Mouse (Mus musculus): Measurements from ENCODE around the gene Xxylt1. TPM values are rescaled to one million over a fixed set of nuclear protein-coding genes. Genes with fewer than 3 reads are reported as not detected.

Gene Xxylt1
- total RNA-seq, 2 experiments from 2014 or later = 0.38 to 1.2 TPM

- no peak for ATAC-seq (replicated peaks; ENCODE audit: low FRiP score, poor library complexity, severe bottlenecking)
Measured at GRCm38 (mm10) chr16:30998711-30999110, 82.5 kb downstream of the Xxylt1 start.

DNA sequence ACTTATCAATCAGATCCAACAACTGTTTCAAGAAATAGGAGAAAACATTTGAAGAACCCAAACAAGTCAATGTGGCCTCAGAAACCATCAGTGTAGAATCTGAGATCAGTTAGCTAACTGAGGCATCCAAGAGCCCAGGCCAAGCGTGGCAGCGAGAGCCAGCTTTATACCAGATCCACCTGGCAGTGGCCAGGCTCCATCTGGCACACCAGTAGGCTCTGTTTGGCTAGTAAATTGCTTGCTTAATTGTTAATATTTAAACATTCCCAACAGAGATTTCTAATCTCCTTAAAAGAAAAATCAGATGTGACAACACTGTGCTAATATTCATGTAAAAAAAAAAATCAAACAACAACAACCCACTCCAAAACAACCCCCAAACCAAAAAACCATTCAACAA is 83.2 kb downstream of the Xxylt1 start:
- ATAC-seq (replicated peaks; ENCODE audit: low FRiP score, poor library complexity, severe bottlenecking) = no peak

GRCm38 (mm10) chr16:30995446-30995845 is 85.8 kb downstream of the Xxylt1 start:
- ATAC-seq (replicated peaks; ENCODE audit: low FRiP score, poor library complexity, severe bottlenecking) = no peak

GRCm38 (mm10) chr16:30994881-30995280 is 86.4 kb downstream of the Xxylt1 start:
- ATAC-seq (replicated peaks; ENCODE audit: low FRiP score, poor library complexity, severe bottlenecking) = no peak

GRCm38 (mm10) chr16:30994296-30994695 is 86.9 kb downstream of the Xxylt1 start:
- ATAC-seq (replicated peaks; ENCODE audit: low FRiP score, poor library complexity, severe bottlenecking) = no peak

GRCm38 (mm10) chr16:30992568-30992967 is 88.7 kb downstream of the Xxylt1 start:
- no peak for ATAC-seq (replicated peaks; ENCODE audit: low FRiP score, poor library complexity, severe bottlenecking)

GRCm38 (mm10) chr16:30990661-30991060 is 90.6 kb downstream of the Xxylt1 start:
- no peak for ATAC-seq (replicated peaks; ENCODE audit: low FRiP score, poor library complexity, severe bottlenecking)

DNA sequence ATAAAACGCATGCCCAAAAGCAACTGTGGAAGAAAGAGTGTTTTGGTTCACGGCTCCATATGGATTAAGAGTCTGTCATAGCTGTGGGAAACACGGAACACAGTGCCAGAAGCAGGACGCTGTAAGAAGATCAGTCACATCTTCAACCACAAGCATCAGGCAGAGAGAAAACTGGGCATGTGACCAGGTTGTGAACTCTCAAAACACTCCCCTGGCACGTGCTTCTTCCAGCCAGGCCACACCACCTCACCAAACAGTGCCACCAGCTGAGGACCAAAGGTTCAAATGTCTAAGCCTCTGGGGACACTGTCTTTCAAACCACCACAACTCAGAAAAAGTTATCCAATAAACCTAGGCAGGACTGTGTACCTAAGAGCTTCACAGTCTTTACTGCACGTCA is 93.0 kb downstream of the Xxylt1 start:
- ATAC-seq (replicated peaks; ENCODE audit: low FRiP score, poor library complexity, severe bottlenecking) = no peak

GRCm38 (mm10) chr16:30987684-30988083 is 93.5 kb downstream of the Xxylt1 start:
- no peak for ATAC-seq (replicated peaks; ENCODE audit: low FRiP score, poor library complexity, severe bottlenecking)

DNA sequence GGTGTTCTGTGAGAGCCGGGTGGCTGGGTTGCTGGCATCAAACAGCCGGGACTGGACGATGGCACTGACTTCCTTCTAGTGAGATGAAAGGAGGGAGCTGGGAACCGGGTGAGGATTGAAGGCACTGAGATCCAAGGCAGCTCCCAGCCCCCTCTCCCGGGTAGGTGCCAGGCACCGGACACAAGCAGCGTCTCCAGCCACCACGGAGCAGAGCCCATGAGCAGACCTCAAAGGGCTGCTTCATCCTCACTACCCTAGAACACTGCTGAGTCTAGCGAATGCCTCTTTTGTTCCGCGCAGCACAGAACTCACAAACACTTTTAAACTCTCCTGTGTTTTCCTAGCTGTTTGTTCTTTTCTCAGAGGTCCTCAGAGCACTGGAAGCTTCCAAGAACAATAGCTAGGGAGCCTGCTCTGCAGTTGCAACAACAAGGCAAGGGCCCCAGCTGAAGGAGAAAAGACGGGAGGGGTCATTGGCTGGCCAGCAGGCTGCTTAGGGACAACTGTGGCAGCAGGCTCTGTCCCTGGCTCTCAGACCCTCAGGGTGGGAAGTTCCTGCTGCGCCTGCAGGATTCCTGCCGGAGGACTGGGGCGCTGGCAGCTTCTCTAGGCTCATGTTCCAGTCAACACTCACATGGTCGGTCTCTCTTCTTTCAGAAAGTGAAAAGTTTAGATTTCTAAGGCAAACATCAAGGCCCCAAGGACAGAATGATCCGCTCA is 96.2 kb downstream of the Xxylt1 start:
- ATAC-seq (replicated peaks; ENCODE audit: low FRiP score, poor library complexity, severe bottlenecking) = no peak

- ATAC-seq (replicated peaks; ENCODE audit: low FRiP score, poor library complexity, severe bottlenecking) = no peak
Measured at GRCm38 (mm10) chr16:30984101-30984500, 97.1 kb downstream of the Xxylt1 start.

- ATAC-seq (replicated peaks; ENCODE audit: low FRiP score, poor library complexity, severe bottlenecking) = no peak
Measured at GRCm38 (mm10) chr16:30983699-30984098, 97.5 kb downstream of the Xxylt1 start.

- no peak for ATAC-seq (replicated peaks; ENCODE audit: low FRiP score, poor library complexity, severe bottlenecking)
Measured at GRCm38 (mm10) chr16:30983281-30983680, 98.0 kb downstream of the Xxylt1 start.

DNA sequence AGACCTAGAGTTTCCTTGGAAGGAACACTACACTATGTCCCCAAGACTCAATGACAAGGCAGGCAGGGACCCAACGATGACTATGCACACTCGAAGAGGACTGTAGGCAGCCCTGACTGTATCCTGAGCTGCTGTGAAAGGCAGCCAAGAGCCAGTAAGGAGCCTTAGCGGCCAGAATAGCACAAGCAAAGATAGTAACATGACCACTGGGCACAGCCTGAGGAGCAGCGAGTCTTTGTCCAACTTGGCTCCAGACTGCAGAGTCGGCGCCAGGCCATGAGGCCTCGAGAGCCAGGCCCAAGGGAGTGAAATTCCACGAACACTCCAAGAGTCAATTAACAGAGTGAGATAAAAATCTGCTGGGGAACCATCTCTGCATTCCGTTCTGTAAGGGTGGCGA is 99.9 kb downstream of the Xxylt1 start:
- no peak for ATAC-seq (replicated peaks; ENCODE audit: low FRiP score, poor library complexity, severe bottlenecking)

DNA sequence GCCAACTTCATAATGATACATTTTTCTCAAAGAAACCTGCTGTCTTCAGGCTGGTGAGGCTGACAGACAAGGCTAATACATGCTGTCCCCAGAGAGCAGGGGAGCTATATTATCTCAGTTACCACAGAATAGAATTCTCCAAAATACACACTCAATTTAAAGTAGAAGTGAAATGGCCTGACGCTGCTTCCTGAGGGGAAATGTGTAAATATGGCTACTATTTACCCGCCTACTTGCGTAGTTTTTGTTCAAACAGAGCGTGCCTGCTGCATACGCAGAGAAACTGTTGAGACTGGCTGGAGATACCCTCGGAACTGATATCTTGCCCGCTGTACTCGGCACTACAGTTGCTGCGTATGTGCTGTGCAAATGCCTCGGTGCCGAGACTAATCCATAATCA is 101.3 kb downstream of the Xxylt1 start:
- ATAC-seq (replicated peaks; ENCODE audit: low FRiP score, poor library complexity, severe bottlenecking) = no peak

- no peak for ATAC-seq (replicated peaks; ENCODE audit: low FRiP score, poor library complexity, severe bottlenecking)
Measured at GRCm38 (mm10) chr16:30977728-30978127, 103.5 kb downstream of the Xxylt1 start.

GRCm38 (mm10) chr16:30977186-30977585 is 104.0 kb downstream of the Xxylt1 start:
- peak; percentile 67 for ATAC-seq (replicated peaks; ENCODE audit: low FRiP score, poor library complexity, severe bottlenecking)

- no peak for ATAC-seq (replicated peaks; ENCODE audit: low FRiP score, poor library complexity, severe bottlenecking)
Measured at GRCm38 (mm10) chr16:30974549-30974948, 106.7 kb downstream of the Xxylt1 start.

DNA sequence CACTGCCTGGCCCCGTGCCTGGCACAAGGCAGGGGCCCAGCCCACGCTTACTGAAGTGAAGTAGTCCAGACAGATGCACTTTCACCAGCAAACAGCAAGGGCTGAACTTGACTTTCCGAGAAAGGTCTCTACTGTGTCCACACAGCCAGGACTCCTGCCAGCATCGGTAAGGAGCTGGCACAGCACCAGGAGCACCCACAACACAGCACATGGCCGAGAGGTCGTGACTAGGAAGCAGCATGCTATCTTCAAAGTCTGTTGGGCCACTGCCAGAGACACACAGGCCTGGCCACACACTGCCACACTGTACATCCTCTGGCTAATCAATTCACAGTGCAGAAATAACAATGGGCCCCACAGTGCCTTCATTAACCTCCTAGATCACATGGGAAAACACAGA is 107.8 kb downstream of the Xxylt1 start:
- no peak for ATAC-seq (replicated peaks; ENCODE audit: low FRiP score, poor library complexity, severe bottlenecking)

- ATAC-seq (replicated peaks; ENCODE audit: low FRiP score, poor library complexity, severe bottlenecking) = no peak
Measured at GRCm38 (mm10) chr16:30971950-30972541, 109.2 kb downstream of the Xxylt1 start.

GRCm38 (mm10) chr16:30969266-30970064 is 111.8 kb downstream of the Xxylt1 start:
- ATAC-seq (replicated peaks; ENCODE audit: low FRiP score, poor library complexity, severe bottlenecking) = no peak

Measured in erythroblast, adult 5-6 weeks (primary cell).